Mouse (Mus musculus) cerebellum, adult (tissue): ENCODE measurements around the gene Mrps5.

Experiments used
- ATAC-seq: cut with Nextera tagmentation; 2 replicates; pipeline ENCODE4 v1.9.2; 2017; ENCODE audit warnings: mild to moderate bottlenecking, moderate library complexity, mixed read lengths; ENCODE audit not compliant: insufficient number of reproducible peaks, low FRiP score, low TSS enrichment

The Mrps5 gene

GRCm38 (mm10) chr2:127612288-127612687 is 25.3 kb downstream of the Mrps5 start:
- ATAC-seq: no peak

- ATAC-seq: no peak
These were observed 32.3 kb downstream of the Mrps5 start for GRCm38 (mm10) chr2:127619311-127619710.

GRCm38 (mm10) chr2:127622065-127622464 is 35.0 kb downstream of the Mrps5 start:
- ATAC-seq: no peak

- ATAC-seq: no peak
These were observed 37.8 kb downstream of the Mrps5 start for GRCm38 (mm10) chr2:127624786-127625185.

GRCm38 (mm10) chr2:127625659-127626058 is 38.6 kb downstream of the Mrps5 start:
- no peak for ATAC-seq

- ATAC-seq: no peak
These were observed 40.3 kb downstream of the Mrps5 start for GRCm38 (mm10) chr2:127627354-127627753.

- ATAC-seq: no peak
These were observed 41.1 kb downstream of the Mrps5 start for GRCm38 (mm10) chr2:127627990-127628570.

GRCm38 (mm10) chr2:127632601-127633000 is 45.6 kb downstream of the Mrps5 start:
- ATAC-seq: no peak

GRCm38 (mm10) chr2:127635581-127635980 is 48.6 kb downstream of the Mrps5 start:
- no peak for ATAC-seq

- ATAC-seq: no peak
These were observed 52.0 kb downstream of the Mrps5 start for GRCm38 (mm10) chr2:127638973-127639372.

- ATAC-seq: no peak
These were observed 57.0 kb downstream of the Mrps5 start for GRCm38 (mm10) chr2:127643728-127644704.

- ATAC-seq: no peak
These were observed 59.9 kb downstream of the Mrps5 start for GRCm38 (mm10) chr2:127646875-127647274.

- ATAC-seq: no peak
These were observed 61.1 kb downstream of the Mrps5 start for GRCm38 (mm10) chr2:127648145-127648544.

GRCm38 (mm10) chr2:127649921-127650320 is 62.9 kb downstream of the Mrps5 start:
- no peak for ATAC-seq

GRCm38 (mm10) chr2:127651601-127652000 is 64.6 kb downstream of the Mrps5 start:
- ATAC-seq: no peak

GRCm38 (mm10) chr2:127652335-127652734 is 65.3 kb downstream of the Mrps5 start:
- ATAC-seq: no peak

- no peak for ATAC-seq
These were observed 65.8 kb downstream of the Mrps5 start for GRCm38 (mm10) chr2:127652805-127653204.

- no peak for ATAC-seq
These were observed 67.8 kb downstream of the Mrps5 start for GRCm38 (mm10) chr2:127654786-127655185.

- no peak for ATAC-seq
These were observed 68.4 kb downstream of the Mrps5 start for GRCm38 (mm10) chr2:127655419-127655818.

- ATAC-seq: peak; percentile 42; the same call in 1 of the 2 replicates
These were observed 69.2 kb downstream of the Mrps5 start, which contains the start of gene Mal for GRCm38 (mm10) chr2:127656086-127656720. TSS of gene Mal (minus strand) at chr2:127656695.
